Mouse (Mus musculus) midbrain, embryonic 13.5 days (tissue): ENCODE results near the gene Med25. TPM values are rescaled to one million over a fixed set of nuclear protein-coding genes. Genes with fewer than 3 reads are reported as not detected.
A peak's percentile ranks its signal among the peaks of the same experiment; 100 is the strongest.
"Not testable (repeated sequence)": the region's sequence is repeated elsewhere in the genome, so short reads cannot be mapped to it uniquely, and the experiment has no call there.

Experiments
- ATAC-seq: fragments of 200-750 bp; cut with Nextera tagmentation; 2 replicates; pipeline ENCODE4 v1.8.0; 2017; ENCODE audit warnings: mild to moderate bottlenecking, moderate TSS enrichment, moderate library complexity
- H3K27ac ChIP-seq: fragments of 300-500 bp; sonication (generic); 2 replicates; pipeline ENCODE4 v1.5.1; 2015; ENCODE audit warnings: inconsistent platforms, mild to moderate bottlenecking, moderate library complexity
- H3K27me3 ChIP-seq: fragments of 300-500 bp; sonication (generic); 2 replicates; pipeline ENCODE4 v1.6.1; 2015; ENCODE audit warnings: mild to moderate bottlenecking, inconsistent platforms
- H3K36me3 ChIP-seq: fragments of 300-500 bp; sonication (generic); 2 replicates; pipeline ENCODE4 v1.6.1; 2015; ENCODE audit warnings: mild to moderate bottlenecking, inconsistent platforms
- H3K4me1 ChIP-seq: fragments of 300-500 bp; sonication (generic); replicated peaks from 2 replicates; pipeline ENCODE4 v1.6.1; 2015; ENCODE audit warnings: inconsistent platforms
- H3K4me2 ChIP-seq: fragments of 300-500 bp; sonication (generic); replicated peaks from 2 replicates; pipeline ENCODE4 v1.6.1; 2015; ENCODE audit warnings: moderate library complexity, mild to moderate bottlenecking, inconsistent platforms
- H3K4me3 ChIP-seq: fragments of 300-500 bp; sonication (generic); replicated peaks from 2 replicates; pipeline ENCODE4 v1.5.1; 2015; ENCODE audit warnings: mild to moderate bottlenecking, inconsistent platforms
- H3K9ac ChIP-seq: fragments of 300-500 bp; sonication (generic); replicated peaks from 2 replicates; pipeline ENCODE4 v1.6.1; 2015; ENCODE audit warnings: mild to moderate bottlenecking, inconsistent platforms
- H3K9me3 ChIP-seq: fragments of 300-500 bp; sonication (generic); 2 replicates; pipeline ENCODE4 v1.6.1; 2016; ENCODE audit warnings: mild to moderate bottlenecking, inconsistent platforms
- whole genome bisulfite sequencing: fragments of 180-500 bp; shearing (Covaris S2); methylation state at CpG from one replicate; pipeline ENCODE4 v1.1.7; 2015; 5-methylcytosine and 5-hydroxymethylcytosine counted together
- polyA plus RNA-seq: library from polyadenylated mRNA; unstranded; fragments of >200 nt; fragmentation: Nextera tagmentation; extraction: Ambion mirVana; gene quantifications from 2 replicates; pipeline ENCODE4 v1.2.1, GENCODE M21; 2015

The Med25 gene
- polyA plus RNA-seq, 1 experiment from 2014 or later, result 162 TPM

DNA sequence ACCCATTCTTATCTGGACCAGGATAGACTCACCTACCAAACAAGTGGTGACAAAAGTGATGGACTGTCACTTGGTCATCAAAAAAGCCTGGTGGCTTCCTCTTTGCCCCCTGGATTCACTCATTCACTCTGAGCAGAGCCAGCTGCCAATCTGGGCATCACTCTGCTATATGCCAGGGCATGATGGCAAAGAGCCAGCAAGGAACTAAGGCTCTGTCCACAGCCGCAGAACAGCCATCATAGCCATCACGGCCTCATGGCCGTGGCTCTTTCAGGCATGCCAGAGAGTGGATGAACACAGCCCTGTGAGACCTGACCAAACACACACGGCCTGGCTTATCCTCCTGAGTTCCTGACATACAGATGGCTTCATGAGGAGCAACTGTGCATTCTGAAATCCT is 1.8 kb downstream of the Med25 start:
- Histone ChIP-seq H3K9me3 (no peaks in the 10 kb centered on the region), H3K4me2 (peak overlapping the region; percentile 98), H3K27ac (no peak overlapping the region), H3K9ac (peak overlapping the region; percentile 89), H3K27me3 (no peaks in the 10 kb centered on the region), H3K4me1 (peaks cover 64% of the 10 kb centered on the region), H3K4me3 (peak overlapping the region; percentile 82), H3K36me3 (peaks cover 40% of the 10 kb centered on the region)
- no peak for ATAC-seq
- WGBS, result 80% methylated on average over 4 of the region's 4 CpGs

GRCm38 (mm10) chr7:44890180-44890579 is 2.3 kb downstream of the Med25 start:
- Histone ChIP-seq H3K36me3 (peaks cover 45% of the 10 kb centered on the region), H3K27me3 (no peaks in the 10 kb centered on the region), H3K9me3 (no peaks in the 10 kb centered on the region), H3K4me1 (peaks cover 63% of the 10 kb centered on the region), H3K27ac (no peak overlapping the region), H3K4me2 (peak overlapping the region; percentile 98), H3K9ac (0 out of 2 replicates have a peak overlapping the region, but pooled peaks have one; percentile 89), H3K4me3 (peak overlapping the region; percentile 82)
- 94% methylated on average over 7 of the region's 7 CpGs for WGBS
- no peak for ATAC-seq

- Histone ChIP-seq H3K27me3 (no peaks in the 10 kb centered on the region), H3K9ac (0 out of 2 replicates have a peak overlapping the region, but pooled peaks have one; percentile 24), H3K4me2 (no peak overlapping the region), H3K4me3 (no peak overlapping the region), H3K36me3 (peaks cover 60% of the 10 kb centered on the region), H3K9me3 (no peaks in the 10 kb centered on the region), H3K27ac (no peak overlapping the region), H3K4me1 (peaks cover 46% of the 10 kb centered on the region)
- no peak for ATAC-seq
- 89% methylated on average over 13 of the region's 13 CpGs for WGBS
These were observed 4.0 kb downstream of the Med25 start for GRCm38 (mm10) chr7:44888256-44889105.

DNA sequence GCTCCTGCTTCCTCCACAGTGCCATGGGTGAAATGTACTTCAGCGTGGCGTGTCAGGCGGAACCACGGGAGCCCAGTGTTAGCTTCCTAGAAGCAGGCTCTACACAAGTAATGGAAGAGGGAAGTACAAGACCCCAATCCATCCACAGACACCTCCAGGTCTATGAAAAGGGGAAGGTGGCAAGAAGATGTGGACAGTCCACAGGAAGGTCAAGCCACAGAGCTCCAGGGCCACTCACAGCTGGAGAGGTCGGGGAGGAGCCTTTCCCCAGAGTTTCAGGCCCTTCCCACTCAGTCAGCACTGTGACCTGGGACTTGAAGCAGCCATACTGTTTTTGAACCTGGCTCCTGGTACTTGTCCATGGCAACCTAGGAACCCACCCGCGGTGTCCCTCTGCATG is 5.5 kb downstream of the Med25 start:
- Histone ChIP-seq H3K4me1 (peaks cover 40% of the 10 kb centered on the region), H3K36me3 (peaks cover 75% of the 10 kb centered on the region), H3K27me3 (no peaks in the 10 kb centered on the region), H3K27ac (no peak overlapping the region), H3K9ac (no peak overlapping the region; the same call in 1 of the 2 replicates), H3K9me3 (no peaks in the 10 kb centered on the region), H3K4me3 (no peak overlapping the region), H3K4me2 (no peak overlapping the region)
- 94% methylated on average over 7 of the region's 7 CpGs for WGBS
- no peak for ATAC-seq

DNA sequence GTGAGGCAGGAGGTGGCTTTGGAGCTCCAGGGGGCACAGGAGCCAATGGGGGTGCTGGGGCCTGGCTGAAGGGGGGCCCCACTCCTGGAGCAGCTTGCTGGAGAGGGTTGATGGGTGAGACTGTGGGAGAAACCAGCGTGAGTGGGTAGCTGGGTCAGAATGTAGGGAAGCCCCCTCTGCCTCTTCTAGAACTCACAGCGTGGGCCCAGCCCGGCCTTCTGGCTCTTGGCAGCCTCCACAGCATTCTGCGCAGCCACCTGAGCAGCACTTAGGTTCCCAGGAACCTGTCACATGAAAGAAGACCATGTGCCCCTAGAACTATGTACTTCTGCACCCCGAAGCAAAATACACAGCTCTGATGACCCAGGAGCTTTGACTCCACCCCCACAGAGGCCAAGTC is 7.9 kb downstream of the Med25 start:
- peaks cover 89% of the 10 kb centered on the region for H3K36me3 ChIP-seq
- no peaks in the 10 kb centered on the region for H3K9me3 ChIP-seq
- no peak overlapping the region for H3K4me3 ChIP-seq
- no peak for ATAC-seq
- H3K27ac ChIP-seq, result no peak overlapping the region
- no peak overlapping the region for H3K4me2 ChIP-seq
- WGBS, result 99% methylated on average over 5 of the region's 5 CpGs
- H3K4me1 ChIP-seq, result peaks cover 21% of the 10 kb centered on the region
- no peak overlapping the region for H3K9ac ChIP-seq
- H3K27me3 ChIP-seq, result no peaks in the 10 kb centered on the region

- Histone ChIP-seq H3K27ac (no peak overlapping the region), H3K4me3 (no peak overlapping the region), H3K9me3 (no peaks in the 10 kb centered on the region), H3K36me3 (peaks cover 91% of the 10 kb centered on the region), H3K9ac (no peak overlapping the region), H3K4me2 (no peak overlapping the region), H3K27me3 (no peaks in the 10 kb centered on the region), H3K4me1 (0 out of 2 replicates have a peak, but pooled peaks cover 5% of the 10 kb centered on the region)
- ATAC-seq, result no peak
- WGBS, result 94% methylated on average over 3 of the region's 3 CpGs
These were observed 9.5 kb downstream of the Med25 start for GRCm38 (mm10) chr7:44883036-44883435.

DNA sequence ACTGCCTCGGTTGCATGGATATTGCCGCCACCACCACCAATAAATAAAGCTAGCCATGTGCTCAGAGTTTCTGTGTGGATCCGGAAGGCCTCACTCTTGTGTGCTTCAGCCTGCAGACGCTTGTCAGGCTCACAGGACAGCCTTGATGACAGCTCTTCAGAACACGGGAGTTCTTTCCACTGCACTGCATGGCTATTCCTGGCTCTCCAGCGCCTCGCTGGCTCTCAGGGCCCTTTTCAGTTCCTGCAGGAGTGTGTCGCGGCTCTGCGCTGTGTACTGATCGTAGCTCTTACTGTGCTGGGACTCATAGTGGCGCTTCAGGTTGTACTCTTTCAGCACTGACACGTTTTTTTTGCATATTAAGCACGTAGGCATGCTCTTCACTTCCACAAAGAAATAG is 14.7 kb downstream of the Med25 start:
- Histone ChIP-seq H3K27me3 (no peaks in the 10 kb centered on the region), H3K9me3 (no peaks in the 10 kb centered on the region), H3K27ac (no peak overlapping the region), H3K4me3 (no peak overlapping the region), H3K36me3 (peaks cover 75% of the 10 kb centered on the region), H3K4me2 (no peak overlapping the region), H3K4me1 (no peaks in the 10 kb centered on the region), H3K9ac (no peak overlapping the region)
- ATAC-seq, result no peak
- WGBS, result 90% methylated on average over 14 of the region's 14 CpGs

GRCm38 (mm10) chr7:44871774-44872173 is 20.7 kb downstream of the Med25 start:
- Histone ChIP-seq H3K36me3 (peaks cover 17% of the 10 kb centered on the region), H3K4me1 (peaks cover 30% of the 10 kb centered on the region)
- H3K9me3 ChIP-seq, H3K9ac ChIP-seq, ATAC-seq, H3K4me2 ChIP-seq, H3K27ac ChIP-seq, H3K27me3 ChIP-seq, H3K4me3 ChIP-seq: not testable (repeated sequence)
- WGBS, result 86% methylated on average over 2 of the region's 2 CpGs

DNA sequence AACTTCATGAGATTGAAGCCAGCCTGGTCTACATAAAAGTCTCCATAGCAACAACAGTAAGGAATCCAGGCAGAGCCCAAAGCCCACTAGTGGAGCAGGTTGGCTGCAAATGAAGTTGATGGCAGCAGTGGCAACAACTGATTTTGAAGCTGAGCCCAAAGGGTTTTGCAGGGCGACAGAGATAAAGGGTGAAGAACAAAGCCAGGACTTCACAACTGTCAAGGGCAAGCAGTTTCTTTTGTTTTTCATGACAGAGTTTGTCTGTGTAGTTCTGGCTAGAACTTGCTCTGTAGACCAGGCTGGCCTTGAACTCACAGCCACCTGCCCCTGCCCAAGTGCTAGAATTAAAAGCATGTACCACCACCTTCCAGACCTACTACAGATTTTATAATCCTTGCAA is 21.3 kb downstream of the Med25 start:
- Histone ChIP-seq H3K4me3 (no peak overlapping the region), H3K9me3 (no peaks in the 10 kb centered on the region), H3K9ac (no peak overlapping the region), H3K27ac (no peak overlapping the region), H3K36me3 (peaks cover 17% of the 10 kb centered on the region), H3K27me3 (no peaks in the 10 kb centered on the region), H3K4me1 (peaks cover 36% of the 10 kb centered on the region), H3K4me2 (no peak overlapping the region)
- ATAC-seq, result no peak
- 29% methylated on average over 1 of the region's 1 CpGs for WGBS

- Histone ChIP-seq H3K9me3 (no peaks in the 10 kb centered on the region), H3K4me1 (peaks cover 41% of the 10 kb centered on the region), H3K27ac (peak overlapping the region; percentile 100), H3K4me2 (peak overlapping the region; percentile 96), H3K9ac (peak overlapping the region; percentile 62), H3K27me3 (no peaks in the 10 kb centered on the region), H3K36me3 (peaks cover 17% of the 10 kb centered on the region), H3K4me3 (peak overlapping the region; percentile 85)
- no peak for ATAC-seq
- WGBS, result 84% methylated on average over 6 of the region's 6 CpGs
These were observed 21.9 kb downstream of the Med25 start for GRCm38 (mm10) chr7:44870614-44871013.

DNA sequence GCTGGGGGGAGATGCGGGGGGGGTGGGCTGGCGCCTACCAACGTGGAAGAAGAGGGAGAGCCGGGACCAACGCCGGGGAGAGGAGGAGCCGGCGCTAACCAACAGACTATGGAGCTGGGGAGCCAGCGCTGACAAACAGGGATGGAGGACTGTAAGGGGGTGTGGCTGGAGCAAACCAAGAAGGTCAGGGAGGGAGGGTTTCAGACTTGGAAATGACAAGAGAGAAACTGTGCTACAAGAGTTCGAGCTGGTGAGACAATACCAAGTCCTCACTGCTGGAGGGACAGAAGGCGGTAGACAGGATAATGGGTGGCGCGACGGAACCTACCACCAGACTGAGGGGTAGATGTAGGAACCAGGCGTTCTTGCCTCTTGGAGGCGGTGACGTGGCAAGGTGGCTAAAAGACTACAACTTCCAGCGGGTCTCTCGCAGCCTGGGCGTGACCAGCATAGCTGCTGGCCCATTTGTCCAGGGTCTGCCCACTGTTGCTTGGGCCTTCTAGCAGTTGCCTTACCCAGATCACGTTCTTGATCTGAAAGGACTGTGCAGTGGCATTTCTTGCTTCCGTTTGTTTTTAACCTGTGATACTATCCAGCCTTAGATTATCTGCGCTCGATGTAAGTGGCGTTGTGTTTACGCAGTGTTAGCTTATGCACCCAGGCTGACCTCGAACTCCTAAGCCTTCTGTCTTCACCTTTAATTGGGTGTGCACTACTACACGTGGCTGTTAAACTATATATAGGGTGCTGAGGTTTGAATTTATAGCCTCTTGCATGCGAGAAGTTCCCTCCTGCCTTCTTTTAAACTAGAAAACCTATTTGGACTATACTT is 22.6 kb downstream of the Med25 start, which contains the start of gene Ptov1:
Gene Ptov1, minus strand, starts transcription at position 92 of the 832 bp plus-strand sequence.
- no peaks in the 10 kb centered on the region for H3K9me3 ChIP-seq
- peak within 1 kb of the TSS; percentile 100 for H3K27ac ChIP-seq
- peaks cover 21% of the 10 kb centered on the region for H3K36me3 ChIP-seq
- H3K27me3 ChIP-seq, result no peaks in the 10 kb centered on the region
- peak; percentile 96 for ATAC-seq
- H3K4me3 ChIP-seq, result peak within 1 kb of the TSS; percentile 85
- H3K9ac ChIP-seq, result peak within 1 kb of the TSS; percentile 99
- WGBS, result 11% methylated on average over 29 of the region's 29 CpGs
- peak within 1 kb of the TSS; percentile 96 for H3K4me2 ChIP-seq
- H3K4me1 ChIP-seq, result peaks cover 48% of the 10 kb centered on the region
